Mouse (Mus musculus) kidney, embryonic 14.5 days (tissue): ENCODE data around the gene Arhgap35. TPM values are rescaled to one million over a fixed set of nuclear protein-coding genes. Genes with fewer than 3 reads are reported as not detected.

Experiments used
- ATAC-seq: fragments of 200-750 bp; cut with Nextera tagmentation; 2 replicates; pipeline ENCODE4 v1.8.0; 2017; ENCODE audit warnings: moderate number of reproducible peaks, mild to moderate bottlenecking, moderate TSS enrichment, moderate library complexity; ENCODE audit not compliant: low FRiP score, low TSS enrichment
- H3K27ac ChIP-seq: fragments of 300-500 bp; sonication (generic); 2 replicates; pipeline ENCODE4 v1.5.1; 2014; ENCODE audit warnings: low read depth, mild to moderate bottlenecking, low read length, moderate library complexity, mixed read lengths
- H3K27me3 ChIP-seq: fragments of 300-500 bp; sonication (generic); 2 replicates; pipeline ENCODE4 v1.6.1; 2014; ENCODE audit warnings: mild to moderate bottlenecking, low read length; ENCODE audit not compliant: control insufficient read depth, insufficient read depth
- H3K36me3 ChIP-seq: fragments of 300-500 bp; sonication (generic); 2 replicates; pipeline ENCODE4 v1.6.1; 2014; ENCODE audit warnings: low read length, mixed read lengths; ENCODE audit not compliant: control insufficient read depth, insufficient read depth
- H3K4me1 ChIP-seq: fragments of 300-500 bp; sonication (generic); 2 replicates; pipeline ENCODE4 v1.6.1; 2014; ENCODE audit warnings: low read length, mixed read lengths; ENCODE audit not compliant: control insufficient read depth, insufficient read depth
- H3K4me2 ChIP-seq: fragments of 300-500 bp; sonication (generic); replicated peaks from 2 replicates; pipeline ENCODE4 v1.6.1; 2014; ENCODE audit warnings: low read depth, mild to moderate bottlenecking, low read length
- H3K4me3 ChIP-seq: fragments of 300-500 bp; sonication (generic); 2 replicates; pipeline ENCODE4 v1.5.1; 2014; ENCODE audit warnings: mild to moderate bottlenecking, low read length
- H3K9ac ChIP-seq: fragments of 300-500 bp; sonication (generic); 2 replicates; pipeline ENCODE4 v1.6.1; 2014; ENCODE audit warnings: low read depth, mild to moderate bottlenecking, low read length, moderate library complexity
- H3K9me3 ChIP-seq: fragments of 300-500 bp; sonication (generic); 2 replicates; pipeline ENCODE4 v1.6.1; 2016; ENCODE audit warnings: low read length; ENCODE audit not compliant: control insufficient read depth
- WGBS: fragments of 180-500 bp; shearing (Covaris S2); extraction: QIAGEN DNeasy Blood & Tissue Kit; methylation state at CpG from one replicate; pipeline ENCODE4 v1.1.7; 2014; 5-methylcytosine and 5-hydroxymethylcytosine counted together
- polyA plus RNA-seq: library from polyadenylated mRNA; unstranded; fragments of >200 nt; fragmentation: Nextera tagmentation; extraction: Ambion mirVana; gene quantifications from 2 replicates; pipeline ENCODE4 v1.2.1, GENCODE M21; 2014

Arhgap35 gene
- polyA plus RNA-seq, 1 experiment from 2014 or later: 26.6 TPM

DNA sequence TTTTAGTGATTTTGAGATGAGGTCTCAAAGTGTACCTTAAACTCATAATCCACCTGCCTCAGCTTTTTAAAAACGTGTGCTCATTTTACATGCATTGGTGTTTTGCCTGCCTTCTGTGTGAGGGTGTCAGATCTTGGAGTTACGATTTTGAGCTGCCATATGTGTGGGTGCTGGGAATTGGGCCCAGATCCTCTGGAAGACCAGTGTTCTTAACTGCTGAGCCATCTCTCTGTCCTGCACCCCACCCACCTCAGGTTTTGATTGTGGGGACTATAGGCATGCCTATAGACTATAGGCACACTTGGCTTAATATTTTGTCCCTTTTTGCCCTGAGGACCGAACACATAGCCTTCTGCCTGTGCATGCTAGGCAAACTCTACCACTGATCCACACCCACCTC is 122.6 kb downstream of the Arhgap35 start:
- no peaks in the 10 kb centered on the region for H3K9me3 ChIP-seq
- H3K9ac ChIP-seq: no peak overlapping the region
- no peaks in the 10 kb centered on the region for H3K27me3 ChIP-seq
- H3K36me3 ChIP-seq: peaks cover 16% of the 10 kb centered on the region
- no peaks in the 10 kb centered on the region for H3K4me1 ChIP-seq
- no peak overlapping the region for H3K27ac ChIP-seq
- H3K4me2 ChIP-seq: no peak overlapping the region
- WGBS: 56% methylated on average over 3 of the region's 3 CpGs
- ATAC-seq: no peak
- H3K4me3 ChIP-seq: no peak overlapping the region

DNA sequence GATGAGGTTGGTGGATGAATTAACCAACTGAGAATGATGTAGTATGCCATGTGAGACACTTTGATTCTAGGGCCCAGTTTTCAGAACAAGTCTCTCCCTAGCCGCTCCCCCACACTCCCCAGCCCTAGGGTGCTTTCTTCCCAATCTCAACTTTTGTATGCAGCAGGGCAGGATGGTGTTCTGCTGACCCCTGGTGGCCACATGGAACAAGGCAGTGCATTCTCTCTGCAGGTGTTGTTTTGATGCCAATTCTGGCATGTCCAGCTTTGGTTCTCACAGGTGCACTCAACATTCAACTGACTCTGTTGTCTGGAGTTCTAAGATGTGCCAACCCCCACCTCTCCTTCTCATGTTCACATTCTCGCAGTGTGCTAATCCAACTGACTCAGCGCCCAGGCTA is 123.0 kb downstream of the Arhgap35 start:
- H3K9me3 ChIP-seq: no peaks in the 10 kb centered on the region
- no peak overlapping the region for H3K27ac ChIP-seq
- H3K4me3 ChIP-seq: no peak overlapping the region
- H3K4me2 ChIP-seq: no peak overlapping the region
- H3K36me3 ChIP-seq: peaks cover 12% of the 10 kb centered on the region
- H3K9ac ChIP-seq: no peak overlapping the region
- 38% methylated on average over 3 of the region's 3 CpGs for WGBS
- H3K27me3 ChIP-seq: no peaks in the 10 kb centered on the region
- ATAC-seq: peak; percentile 44; the same call in 1 of the 2 replicates
- H3K4me1 ChIP-seq: no peaks in the 10 kb centered on the region

DNA sequence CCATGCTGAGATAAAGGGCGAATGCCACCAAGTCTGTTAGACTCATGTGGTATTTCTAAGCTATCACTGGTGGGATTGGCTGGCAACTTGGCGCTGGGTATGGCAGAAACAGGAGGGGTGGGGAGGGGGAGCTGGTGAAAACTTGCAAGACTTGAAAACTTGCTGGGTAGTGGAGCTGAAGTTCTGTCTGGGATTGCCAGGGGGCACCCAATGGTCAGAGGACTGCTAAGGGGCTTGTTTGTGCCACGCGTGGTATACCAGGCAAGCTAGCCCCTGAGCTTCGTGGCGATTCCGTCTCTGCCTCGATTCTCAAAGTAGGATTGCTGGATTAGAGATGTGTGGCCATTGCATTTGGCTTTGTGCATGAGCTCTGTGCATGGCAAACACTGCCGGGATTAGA is 124.8 kb downstream of the Arhgap35 start:
- no peak for ATAC-seq
- H3K9ac ChIP-seq: no peak overlapping the region
- no peaks in the 10 kb centered on the region for H3K36me3 ChIP-seq
- H3K4me2 ChIP-seq: no peak overlapping the region
- 89% methylated on average over 9 of the region's 9 CpGs for WGBS
- H3K4me3 ChIP-seq: no peak overlapping the region
- H3K4me1 ChIP-seq: no peaks in the 10 kb centered on the region
- no peaks in the 10 kb centered on the region for H3K27me3 ChIP-seq
- no peaks in the 10 kb centered on the region for H3K9me3 ChIP-seq
- H3K27ac ChIP-seq: no peak overlapping the region

DNA sequence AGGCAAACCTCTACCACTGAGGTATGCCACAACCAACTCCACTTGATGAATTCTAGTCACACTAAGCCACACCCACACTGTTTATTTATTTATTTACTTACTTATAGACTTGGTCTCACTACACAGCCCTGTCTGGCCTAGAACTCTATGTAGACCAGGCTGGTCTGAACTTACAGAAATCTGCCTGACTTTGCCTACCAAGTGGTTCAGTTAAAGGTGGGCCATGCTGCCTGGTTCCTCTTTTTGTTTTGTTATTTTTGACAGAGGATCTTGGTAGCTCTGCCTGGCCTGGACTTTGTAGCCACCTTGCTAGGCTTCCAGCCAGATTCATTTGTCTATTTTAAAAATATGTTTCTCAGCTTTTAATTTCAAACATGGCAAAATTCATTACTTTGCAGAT is 126.0 kb downstream of the Arhgap35 start:
- Histone ChIP-seq H3K4me1 (no peaks in the 10 kb centered on the region), H3K27me3 (no peaks in the 10 kb centered on the region), H3K4me2 (no peak overlapping the region), H3K27ac (no peak overlapping the region), H3K9me3 (no peaks in the 10 kb centered on the region), H3K4me3 (no peak overlapping the region), H3K36me3 (no peaks in the 10 kb centered on the region), H3K9ac (no peak overlapping the region)
- ATAC-seq: no peak

DNA sequence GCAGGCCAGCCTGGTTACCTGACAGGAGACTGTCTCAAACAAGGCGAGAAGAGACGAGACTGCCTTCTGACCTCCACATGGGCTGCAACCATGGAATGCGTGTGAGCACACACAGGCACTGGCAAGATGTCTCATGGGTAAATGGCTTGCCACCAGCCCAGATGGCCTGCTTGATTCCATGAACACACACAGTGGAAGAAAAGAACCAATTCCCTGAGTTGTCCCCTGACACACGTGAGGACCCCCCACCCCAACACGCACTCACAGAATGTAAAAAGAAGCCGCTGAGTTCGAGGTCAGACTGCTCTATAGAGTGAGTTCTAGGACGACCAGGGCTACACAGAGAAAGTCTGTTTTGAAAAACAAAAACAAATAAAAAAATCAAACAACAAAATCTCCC is 137.2 kb downstream of the Arhgap35 start, which contains the start of gene Npas1:
TSS of gene Npas1 (minus strand) at position 101 of the 400 bp plus-strand sequence.
- 84% methylated on average over 8 of the region's 8 CpGs for WGBS
- Histone ChIP-seq H3K27ac (no peak within 1 kb of the TSS), H3K9ac (peak within 1 kb of the TSS; percentile 4; the same call in 1 of the 2 replicates), H3K27me3 (peaks cover 50% of the 10 kb centered on the region), H3K9me3 (no peaks in the 10 kb centered on the region), H3K4me1 (peaks cover 16% of the 10 kb centered on the region; the same call in 1 of the 2 replicates), H3K4me2 (peak within 1 kb of the TSS; percentile 57), H3K36me3 (no peaks in the 10 kb centered on the region), H3K4me3 (peak within 1 kb of the TSS; percentile 36)
- ATAC-seq: no peak

DNA sequence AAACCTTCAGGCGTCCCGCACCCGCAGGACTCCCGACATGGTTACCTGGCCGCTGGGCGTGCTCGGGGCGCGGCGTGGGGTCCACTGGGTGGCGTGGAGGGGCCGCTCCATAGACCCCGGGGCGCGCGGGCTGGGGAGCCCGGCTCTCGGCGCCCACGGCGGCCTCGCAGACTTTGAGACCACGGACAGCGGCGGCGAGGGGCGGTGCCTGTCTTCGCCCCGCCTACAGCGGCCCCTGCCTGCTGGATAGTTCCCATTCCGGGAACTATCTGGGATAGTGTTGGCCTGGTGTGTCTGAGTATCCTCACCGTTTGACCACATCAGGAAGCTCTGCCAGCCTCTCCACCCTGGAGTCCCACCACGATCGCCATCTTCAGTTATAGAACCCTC is 138.2 kb downstream of the Arhgap35 start:
- H3K36me3 ChIP-seq: no peaks in the 10 kb centered on the region
- peak overlapping the region; percentile 4; the same call in 1 of the 2 replicates for H3K9ac ChIP-seq
- 0 out of 2 replicates have a peak, but pooled peaks have one; percentile 38 for ATAC-seq
- peak overlapping the region; percentile 57 for H3K4me2 ChIP-seq
- no peak overlapping the region for H3K27ac ChIP-seq
- no peaks in the 10 kb centered on the region for H3K9me3 ChIP-seq
- H3K4me3 ChIP-seq: peak overlapping the region; percentile 36
- peaks cover 57% of the 10 kb centered on the region for H3K27me3 ChIP-seq
- WGBS: 2% methylated on average over 34 of the region's 34 CpGs
- peaks cover 16% of the 10 kb centered on the region; the same call in 1 of the 2 replicates for H3K4me1 ChIP-seq

DNA sequence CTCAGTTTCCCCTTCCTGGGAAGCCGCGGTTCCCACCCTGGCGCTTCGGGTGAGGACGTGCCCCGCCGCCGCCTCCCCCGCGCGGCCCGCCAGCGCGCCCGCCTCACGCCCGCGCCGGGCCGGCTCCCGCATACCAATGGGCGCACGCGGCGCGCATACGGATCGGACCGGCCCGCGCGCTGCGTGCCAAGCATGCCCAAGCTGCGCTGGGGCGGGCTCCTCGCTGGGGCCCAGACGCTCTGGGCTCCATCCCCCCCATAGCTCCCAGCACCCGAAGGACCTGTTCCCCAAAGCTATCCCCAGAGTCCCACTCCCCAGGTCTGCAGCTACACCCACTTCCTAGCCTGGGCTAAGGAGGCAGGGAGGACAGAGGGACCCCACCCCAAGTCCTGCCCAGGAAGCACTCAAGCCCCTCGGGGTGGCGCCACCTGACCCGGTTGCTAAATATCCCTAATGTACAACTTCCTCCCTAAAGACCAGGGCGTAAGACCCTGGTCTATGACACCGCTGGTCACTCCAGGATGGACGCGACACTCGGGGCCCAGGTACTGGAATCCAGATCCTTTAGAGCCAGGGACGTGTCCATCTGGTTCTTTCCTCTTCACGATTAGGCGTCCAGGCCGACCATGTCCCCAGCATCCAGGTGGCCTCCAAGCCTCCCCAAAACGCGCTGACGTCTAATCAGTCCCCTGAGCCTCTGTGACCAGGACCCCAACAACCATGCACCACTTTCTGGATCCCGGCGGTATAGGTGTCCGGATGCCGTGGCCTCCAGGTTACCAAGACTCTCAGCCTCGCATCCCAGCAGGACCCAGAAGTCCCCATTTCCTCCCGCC is 138.8 kb downstream of the Arhgap35 start:
- no peak overlapping the region for H3K27ac ChIP-seq
- peak overlapping the region; percentile 4; the same call in 1 of the 2 replicates for H3K9ac ChIP-seq
- no peak for ATAC-seq
- WGBS: 1% methylated on average over 51 of the region's 59 CpGs
- H3K27me3 ChIP-seq: peaks cover 57% of the 10 kb centered on the region
- no peaks in the 10 kb centered on the region for H3K36me3 ChIP-seq
- peaks cover 16% of the 10 kb centered on the region; the same call in 1 of the 2 replicates for H3K4me1 ChIP-seq
- peak overlapping the region; percentile 36 for H3K4me3 ChIP-seq
- H3K9me3 ChIP-seq: no peaks in the 10 kb centered on the region
- peak overlapping the region; percentile 57 for H3K4me2 ChIP-seq

DNA sequence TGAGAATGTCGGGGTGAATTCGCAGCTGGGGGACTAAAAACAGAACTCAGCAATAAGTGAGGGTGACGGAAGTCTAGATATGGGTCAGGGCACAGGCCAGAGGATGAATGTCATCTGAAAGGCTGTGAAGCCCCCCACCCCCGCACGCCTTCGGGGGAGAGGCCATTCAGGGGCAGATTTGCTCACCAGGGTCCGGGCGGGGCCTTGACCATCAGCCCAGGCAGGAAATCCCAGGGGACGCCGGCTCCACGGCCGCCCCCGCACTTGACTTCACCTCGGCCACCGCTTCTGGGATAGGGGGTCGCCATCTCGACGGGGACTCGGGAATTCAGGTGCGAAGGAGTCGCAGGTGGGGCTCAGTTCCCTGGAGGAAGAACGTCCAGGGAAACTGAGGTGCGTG is 139.5 kb downstream of the Arhgap35 start:
- no peak for ATAC-seq
- Histone ChIP-seq H3K4me1 (peaks cover 16% of the 10 kb centered on the region; the same call in 1 of the 2 replicates), H3K9ac (no peak overlapping the region), H3K36me3 (no peaks in the 10 kb centered on the region), H3K4me3 (peak overlapping the region; percentile 36; the same call in 1 of the 2 replicates), H3K4me2 (peak overlapping the region; percentile 8), H3K27ac (no peak overlapping the region), H3K9me3 (no peaks in the 10 kb centered on the region), H3K27me3 (peaks cover 57% of the 10 kb centered on the region)
- WGBS: under 1% methylated on average over 23 of the region's 23 CpGs

DNA sequence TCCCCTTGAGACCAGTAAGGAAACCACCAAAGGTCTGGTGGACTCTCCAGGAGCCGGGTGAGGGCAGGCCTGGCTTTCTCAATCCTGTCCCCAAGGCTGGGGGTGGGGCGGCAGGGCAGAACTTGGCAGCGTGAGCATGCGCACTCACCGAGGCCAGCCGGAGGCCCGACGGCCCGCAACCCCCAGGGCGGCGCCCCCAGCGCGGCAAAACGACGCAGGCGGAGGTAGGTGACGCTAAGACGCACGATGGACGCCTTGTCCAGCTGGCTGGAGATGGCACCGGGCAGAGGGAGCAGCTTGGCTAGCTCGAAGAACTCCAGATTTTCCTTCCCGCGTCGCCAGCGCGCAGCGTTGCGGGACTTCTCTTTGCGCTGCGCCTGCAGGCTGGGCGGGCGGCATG is 140.3 kb downstream of the Arhgap35 start:
- Histone ChIP-seq H3K4me3 (peak overlapping the region; percentile 21), H3K9ac (no peak overlapping the region), H3K4me1 (peaks cover 16% of the 10 kb centered on the region; the same call in 1 of the 2 replicates), H3K36me3 (no peaks in the 10 kb centered on the region), H3K27ac (no peak overlapping the region), H3K27me3 (peaks cover 57% of the 10 kb centered on the region), H3K9me3 (no peaks in the 10 kb centered on the region), H3K4me2 (peak overlapping the region; percentile 26)
- no peak for ATAC-seq
- WGBS: 5% methylated on average over 33 of the region's 33 CpGs
